9 mouse cellular contexts compared by ENCODE assay signal in the genomic region with DNA sequence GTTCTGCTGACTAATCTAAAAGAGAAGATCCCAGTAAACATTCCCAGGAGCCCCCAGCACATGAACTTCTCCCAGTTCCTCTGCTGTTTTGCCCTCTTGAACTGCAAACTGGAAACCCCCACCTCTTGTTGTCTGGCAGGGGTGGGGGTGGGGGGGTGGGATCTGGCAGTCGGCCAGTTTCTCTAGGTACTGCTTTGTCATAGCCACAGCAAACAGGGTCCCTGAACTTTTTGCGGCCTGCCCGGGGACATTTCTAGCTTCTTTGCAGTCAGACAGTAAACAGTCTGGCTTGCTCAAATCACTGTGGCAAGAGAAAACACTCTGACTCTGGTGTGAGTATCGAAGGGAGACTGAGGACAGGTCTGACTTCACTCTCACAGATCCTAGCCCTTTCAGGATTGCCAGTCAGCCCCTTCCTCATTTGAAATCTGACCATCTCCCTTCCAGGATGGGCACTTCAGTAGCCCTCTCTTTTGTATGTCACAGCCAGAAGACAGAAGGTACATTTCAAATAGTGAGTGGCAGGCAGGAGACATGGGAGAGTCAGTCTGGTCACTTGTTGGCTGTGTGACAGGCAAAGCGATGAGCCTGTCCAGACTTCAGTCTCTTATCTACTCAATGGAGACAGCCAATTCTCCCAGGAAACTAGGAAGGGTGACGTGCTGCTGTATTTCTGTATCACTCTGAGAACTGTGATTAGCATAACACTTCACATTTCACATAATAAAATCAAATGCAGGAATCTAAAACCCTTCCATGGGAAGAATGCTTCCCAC.
A peak's percentile ranks its signal among the peaks of the same experiment; 100 is the strongest.
DNase-seq lines count a peak whose midpoint lies in the region; ATAC-seq and TF ChIP-seq lines count a peak whose summit lies in the region.
"Had no signal": no experiment of that assay in that cellular context is flagged by ENCODE, and none has a peak within 500 bp of the region (broad histone marks: within the 10 kb centered on the region; RNA-seq: fewer than 3 reads in every experiment).

No protein-coding gene starts in this region.

- no peak overlapping the region for H3K9ac ChIP-seq in midbrain, embryonic 11.5 days (ENCODE audit: low read length)
- no peak overlapping the region for H3K9ac ChIP-seq in midbrain, embryonic 16.5 days (ENCODE audit: low read depth, low read length)
- H3K9ac ChIP-seq in heart, embryonic 12.5 days: peak overlapping the region; percentile 35
- no peak overlapping the region; the same call in 1 of the 2 replicates for H3K9ac ChIP-seq in lung, embryonic 16.5 days (ENCODE audit: low read length)
- no peak overlapping the region for H3K9ac ChIP-seq in intestine, postnatal 0 days (ENCODE audit: low read depth, low read length)

- DNase-seq in adrenal gland, postnatal 10 days: peak; percentile 3
- DNase-seq in adrenal gland, adult 8-10 months: no peak
- DNase-seq in midbrain, embryonic 11.5 days (ENCODE audit: low spot score, missing footprints): no peak
- DNase-seq in urinary bladder, postnatal 36 days (ENCODE audit: low spot score in 2 of 2): no peak

- no peaks in the 10 kb centered on the region for H3K36me3 ChIP-seq in midbrain, embryonic 11.5 days (ENCODE audit: control insufficient read depth, insufficient read depth, low read length)
- H3K36me3 ChIP-seq in midbrain, embryonic 16.5 days (ENCODE audit: control insufficient read depth, insufficient read depth, low read length): no peaks in the 10 kb centered on the region
- H3K36me3 ChIP-seq in heart, embryonic 12.5 days: no peaks in the 10 kb centered on the region
- no peaks in the 10 kb centered on the region for H3K36me3 ChIP-seq in lung, embryonic 16.5 days (ENCODE audit: control insufficient read depth, insufficient read depth, low read length)
- no peaks in the 10 kb centered on the region for H3K36me3 ChIP-seq in intestine, postnatal 0 days (ENCODE audit: control insufficient read depth, insufficient read depth)

- WGBS in midbrain, embryonic 11.5 days: 51% methylated on average over 6 of the region's 6 CpGs
- WGBS in midbrain, embryonic 16.5 days: 40% methylated on average over 6 of the region's 6 CpGs
- 23% methylated on average over 6 of the region's 6 CpGs for WGBS in heart, embryonic 12.5 days
- 19% methylated on average over 6 of the region's 6 CpGs for WGBS in lung, embryonic 16.5 days
- whole genome bisulfite sequencing in intestine, postnatal 0 days: 40% methylated on average over 6 of the region's 6 CpGs

- H3K27ac ChIP-seq in midbrain, embryonic 11.5 days (ENCODE audit: low read depth, low read length): no peak overlapping the region
- H3K27ac ChIP-seq in midbrain, embryonic 16.5 days (ENCODE audit: low read length): no peak overlapping the region
- peak overlapping the region; percentile 87 for H3K27ac ChIP-seq in heart, embryonic 12.5 days (ENCODE audit: poor library complexity, severe bottlenecking)
- peak overlapping the region; percentile 45 for H3K27ac ChIP-seq in lung, embryonic 16.5 days (ENCODE audit: low read length)
- H3K27ac ChIP-seq in intestine, postnatal 0 days (ENCODE audit: low read depth, low read length): no peak overlapping the region

- no peak for TF ChIP-seq CTCF in intestine, postnatal 0 days (IDR thresholded peaks at IDR 0.05; ENCODE audit: low read depth)

- H3K9me3 ChIP-seq in midbrain, embryonic 11.5 days (ENCODE audit: control insufficient read depth, low read length): no peaks in the 10 kb centered on the region
- no peaks in the 10 kb centered on the region for H3K9me3 ChIP-seq in midbrain, embryonic 16.5 days (replicated peaks; ENCODE audit: control insufficient read depth, low read length, poor library complexity, severe bottlenecking)
- H3K9me3 ChIP-seq in heart, embryonic 12.5 days (replicated peaks): no peaks in the 10 kb centered on the region
- H3K9me3 ChIP-seq in lung, embryonic 16.5 days (ENCODE audit: control insufficient read depth, low read length): no peaks in the 10 kb centered on the region
- H3K9me3 ChIP-seq in intestine, postnatal 0 days (ENCODE audit: control insufficient read depth): no peaks in the 10 kb centered on the region

- no peaks in the 10 kb centered on the region for H3K27me3 ChIP-seq in midbrain, embryonic 11.5 days (ENCODE audit: control insufficient read depth, insufficient read depth, low read length)
- H3K27me3 ChIP-seq in midbrain, embryonic 16.5 days (ENCODE audit: control insufficient read depth, insufficient read depth, low read depth, low read length): no peaks in the 10 kb centered on the region
- H3K27me3 ChIP-seq in heart, embryonic 12.5 days (replicated peaks): no peaks in the 10 kb centered on the region
- H3K27me3 ChIP-seq in lung, embryonic 16.5 days (ENCODE audit: control insufficient read depth, insufficient read depth, low read depth, low read length): no peaks in the 10 kb centered on the region
- no peaks in the 10 kb centered on the region for H3K27me3 ChIP-seq in intestine, postnatal 0 days (replicated peaks; ENCODE audit: control insufficient read depth, insufficient read depth, low read length)

- no peak overlapping the region for H3K4me2 ChIP-seq in midbrain, embryonic 11.5 days
- H3K4me2 ChIP-seq in midbrain, embryonic 16.5 days (ENCODE audit: low read length): no peak overlapping the region
- H3K4me2 ChIP-seq in heart, embryonic 12.5 days: peak overlapping the region; percentile 44; the same call in 1 of the 2 replicates
- no peak overlapping the region for H3K4me2 ChIP-seq in lung, embryonic 16.5 days (ENCODE audit: low read depth, low read length)
- H3K4me2 ChIP-seq in intestine, postnatal 0 days (replicated peaks; ENCODE audit: low read depth): no peak overlapping the region

- no peaks in the 10 kb centered on the region for H3K4me1 ChIP-seq in midbrain, embryonic 11.5 days (ENCODE audit: control insufficient read depth, insufficient read depth, low read length)
- H3K4me1 ChIP-seq in midbrain, embryonic 16.5 days (ENCODE audit: control insufficient read depth, insufficient read depth, low read length): no peaks in the 10 kb centered on the region
- H3K4me1 ChIP-seq in heart, embryonic 12.5 days (replicated peaks): peaks cover 18% of the 10 kb centered on the region
- no peaks in the 10 kb centered on the region; the same call in none of the 2 replicates for H3K4me1 ChIP-seq in lung, embryonic 16.5 days (replicated peaks; ENCODE audit: control insufficient read depth, insufficient read depth, low read length)
- H3K4me1 ChIP-seq in intestine, postnatal 0 days (replicated peaks; ENCODE audit: control insufficient read depth, insufficient read depth, low read length): no peaks in the 10 kb centered on the region

- no peak overlapping the region for H3K4me3 ChIP-seq in midbrain, embryonic 11.5 days (ENCODE audit: low read depth, low read length)
- no peak overlapping the region for H3K4me3 ChIP-seq in midbrain, embryonic 16.5 days (ENCODE audit: low read depth, low read length)
- no peak overlapping the region for H3K4me3 ChIP-seq in heart, embryonic 12.5 days
- H3K4me3 ChIP-seq in lung, embryonic 16.5 days (ENCODE audit: low read length): no peak overlapping the region
- no peak overlapping the region for H3K4me3 ChIP-seq in intestine, postnatal 0 days (ENCODE audit: low read depth, low read length)

- ATAC-seq in midbrain, embryonic 11.5 days (ENCODE audit: low FRiP score): peak; percentile 42; the same call in 1 of the 2 replicates
- no peak for ATAC-seq in midbrain, embryonic 16.5 days
- ATAC-seq in heart, embryonic 12.5 days (ENCODE audit: insufficient number of reproducible peaks, low FRiP score): peak; percentile 59
- ATAC-seq in lung, embryonic 16.5 days (ENCODE audit: low read depth): peak; percentile 89
- ATAC-seq in intestine, postnatal 0 days: no peak
- ATAC-seq: Patski had no signal

Comparison
In these comparisons a context has a peak if more than half of its experiments do, and no peak if none do; other contexts are left out.
1. ATAC-seq: peak in midbrain, embryonic 11.5 days (single experiment), heart, embryonic 12.5 days (single experiment) and lung, embryonic 16.5 days (single experiment); none in midbrain, embryonic 16.5 days (single experiment) and intestine, postnatal 0 days (single experiment).
2. H3K27ac ChIP-seq: peak in heart, embryonic 12.5 days (single experiment) and lung, embryonic 16.5 days (single experiment); none in midbrain, embryonic 11.5 days (single experiment), midbrain, embryonic 16.5 days (single experiment) and intestine, postnatal 0 days (single experiment).